Mouse (Mus musculus) left cerebral cortex, adult 18-20 months (tissue): ENCODE measurements at regions not wholly inside any gene's neighbourhood (a gene's known extent, or its start where the extent isn't known, plus 50 kb on each side); places are given as distances from the start of the nearest gene placed in this dataset.

Source experiments
- DNase-seq, 2 experiments: peaks; one replicate each; pipeline ENCODE4 v3.0.0; 2021 to 2022; ENCODE audit warnings: low spot score in 2 of 2, mixed read lengths in 1 of 2

GRCm38 (mm10) chr4:120339371-120339770, 52.2 kb upstream of the Foxo6 start:
- DNase-seq, result no peak

- no peak for DNase-seq
Observed at GRCm38 (mm10) chr4:120340686-120341085, 53.5 kb upstream of the Foxo6 start.

- no peak for DNase-seq
Observed at GRCm38 (mm10) chr4:120341933-120342332, 54.8 kb upstream of the Foxo6 start.

DNA sequence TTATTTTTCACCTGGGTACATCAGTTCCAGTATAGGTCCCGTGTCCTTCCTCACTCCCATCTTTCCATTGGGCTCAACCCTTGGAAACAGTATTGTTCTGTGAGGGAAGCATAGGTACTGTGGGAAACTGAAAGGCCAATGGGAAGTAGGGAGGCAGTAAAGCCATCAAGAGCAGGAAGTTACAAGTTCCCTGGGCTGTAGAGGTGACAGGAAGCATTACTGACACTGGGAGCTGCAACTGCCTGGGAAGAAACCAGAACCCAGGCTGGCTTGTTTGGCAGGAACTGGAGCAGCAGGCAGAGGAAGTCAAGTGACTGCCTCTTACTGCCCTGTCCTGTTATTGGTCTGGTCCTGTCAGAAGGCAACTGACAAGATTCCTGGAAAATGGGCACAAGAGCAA, 55.5 kb upstream of the Foxo6 start:
- DNase-seq, result no peak

DNA sequence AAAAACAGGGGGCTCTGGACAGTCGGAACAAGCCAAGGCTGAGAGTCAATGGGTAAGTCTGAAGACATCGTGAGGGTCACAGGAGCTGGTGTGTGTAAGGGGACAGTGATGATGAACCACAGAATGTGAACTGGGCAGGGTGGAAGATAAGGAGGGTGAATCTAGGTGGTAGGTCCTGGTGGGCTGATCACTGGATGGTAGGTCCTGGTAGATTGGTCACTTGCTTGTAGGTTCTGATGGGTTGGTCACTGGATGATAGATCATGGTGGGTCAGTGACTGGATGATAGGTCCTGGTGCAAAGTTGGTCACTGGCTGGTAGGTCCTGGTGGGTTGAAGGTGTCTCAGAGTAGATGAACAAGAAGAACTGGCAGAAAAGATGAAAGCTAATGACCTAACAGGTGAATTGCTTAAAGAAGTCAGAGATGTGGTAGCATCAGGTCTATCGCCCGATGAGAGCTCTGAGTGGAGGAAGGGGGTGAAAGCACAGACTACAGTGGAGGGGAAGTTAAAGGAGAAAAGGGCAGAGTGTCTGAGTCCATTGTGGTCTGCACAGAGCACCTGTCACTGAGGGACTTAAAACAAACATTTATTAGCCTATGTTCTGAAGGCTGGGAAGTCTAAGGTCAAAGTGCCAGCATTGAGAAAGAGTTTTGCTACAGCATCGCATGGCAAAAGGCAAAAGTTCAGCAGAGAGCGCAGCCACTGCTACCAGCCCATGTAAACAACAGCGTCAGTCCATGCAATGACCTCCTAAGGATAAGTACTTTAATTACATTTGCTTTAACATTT, 58.7 kb upstream of the Foxo6 start:
- DNase-seq, result no peak

GRCm38 (mm10) chr4:120349841-120350240, 55.2 kb upstream of the Scmh1 start:
- no peak for DNase-seq

- DNase-seq, result peak in 1 of 2 experiments; percentile 25
Observed at GRCm38 (mm10) chr4:120353784-120354183, 51.3 kb upstream of the Scmh1 start.
